Mouse (Mus musculus) forebrain, embryonic 15.5 days (tissue): ENCODE measurements around the gene Tchh. TPM values are rescaled to one million over a fixed set of nuclear protein-coding genes. Genes with fewer than 3 reads are reported as not detected.

Source experiments
- microRNA-seq: library from miRNA; unstranded; fragments of <30 nt; microRNA quantifications from one replicate; pipeline ENCODE4, GENCODE M21; 2016
- polyA plus RNA-seq: library from polyadenylated mRNA; unstranded; fragments of >200 nt; fragmentation: Nextera tagmentation; extraction: Ambion mirVana; gene quantifications from 2 replicates; pipeline ENCODE4 v1.2.1, GENCODE M21; 2015

Tchh gene
- polyA plus RNA-seq, 1 experiment from 2014 or later = 0.52 TPM

Small RNA genes within 50 kb of the gene (microRNA-seq; reads per million reads assigned to microRNA genes)
- gene Gm22752 = not detected

Other genes with a start within 250 kb of the Tchh start
- gene Flg2, start 245.1 kb upstream of the Tchh start, polyA plus RNA-seq = not detected in 2 replicates
- gene Flg, start 168.8 kb upstream of the Tchh start, polyA plus RNA-seq = not detected in 2 replicates
- gene Hrnr, start 122.6 kb upstream of the Tchh start, polyA plus RNA-seq = not detected in 2 replicates
- not detected in 2 replicates for gene Rptn, start 48.6 kb upstream of the Tchh start, polyA plus RNA-seq
- gene Tchhl1, start 26.4 kb downstream of the Tchh start, polyA plus RNA-seq = not detected in 2 replicates
- 102 and 108 TPM in 2 replicates for gene S100a11, start 78.2 kb downstream of the Tchh start, polyA plus RNA-seq
- gene S100a10, start 112.8 kb downstream of the Tchh start, polyA plus RNA-seq = 114 and 115 TPM in 2 replicates
- not detected in 2 replicates for gene Tdpoz2, start 210.4 kb downstream of the Tchh start, polyA plus RNA-seq
- gene Tdpoz1, start 234.0 kb downstream of the Tchh start, polyA plus RNA-seq = not detected in 2 replicates